Mouse (Mus musculus): Measurements from ENCODE around the gene Gm11099.

The Gm11099 gene

GRCm38 (mm10) chr2:58859134-58859533, at the start of gene Gm11099:
Gene Gm11099, plus strand, starts transcription at chr2:58859434.
- DNase-seq (ENCODE audit: low read depth in 1 of 2, low spot score in 2 of 2), result no peak

GRCm38 (mm10) chr2:58812941-58813340, 46.3 kb upstream of the Gm11099 start:
- DNase-seq (ENCODE audit: low read depth in 1 of 2, low spot score in 2 of 2), result no peak

GRCm38 (mm10) chr2:58828910-58829600, 30.2 kb upstream of the Gm11099 start:
- DNase-seq (ENCODE audit: low read depth in 1 of 2, low spot score in 2 of 2), result no peak

- no peak for DNase-seq (ENCODE audit: low read depth in 1 of 2, low spot score in 2 of 2)
Observed at GRCm38 (mm10) chr2:58829981-58830742, 29.1 kb upstream of the Gm11099 start.

GRCm38 (mm10) chr2:58832253-58832980, 26.8 kb upstream of the Gm11099 start:
- DNase-seq (ENCODE audit: low read depth in 1 of 2, low spot score in 2 of 2), result no peak

GRCm38 (mm10) chr2:58841021-58841420, 18.2 kb upstream of the Gm11099 start:
- no peak for DNase-seq (ENCODE audit: low read depth in 1 of 2, low spot score in 2 of 2)

GRCm38 (mm10) chr2:58842443-58842842, 16.8 kb upstream of the Gm11099 start:
- DNase-seq (ENCODE audit: low read depth in 1 of 2, low spot score in 2 of 2), result no peak

- no peak for DNase-seq (ENCODE audit: low read depth in 1 of 2, low spot score in 2 of 2)
Observed at GRCm38 (mm10) chr2:58844499-58844898, 14.7 kb upstream of the Gm11099 start.

- no peak for DNase-seq (ENCODE audit: low read depth in 1 of 2, low spot score in 2 of 2)
Observed at GRCm38 (mm10) chr2:58879876-58880275, 20.6 kb downstream of the Gm11099 start.

- DNase-seq (ENCODE audit: low read depth in 1 of 2, low spot score in 2 of 2), result no peak
Observed at GRCm38 (mm10) chr2:58905057-58905456, 45.8 kb downstream of the Gm11099 start.

- no peak for DNase-seq (ENCODE audit: low read depth in 1 of 2, low spot score in 2 of 2)
Observed at GRCm38 (mm10) chr2:58906814-58907516, 47.7 kb downstream of the Gm11099 start.

- no peak for DNase-seq (ENCODE audit: low read depth in 1 of 2, low spot score in 2 of 2)
Observed at GRCm38 (mm10) chr2:58912339-58912738, 53.1 kb downstream of the Gm11099 start.

GRCm38 (mm10) chr2:58918351-58918750, 59.1 kb downstream of the Gm11099 start:
- no peak for DNase-seq (ENCODE audit: low read depth in 1 of 2, low spot score in 2 of 2)

GRCm38 (mm10) chr2:58925551-58925950, 66.3 kb downstream of the Gm11099 start:
- no peak for DNase-seq (ENCODE audit: low read depth in 1 of 2, low spot score in 2 of 2)

GRCm38 (mm10) chr2:58941361-58941760, 82.1 kb downstream of the Gm11099 start:
- DNase-seq (ENCODE audit: low read depth in 1 of 2, low spot score in 2 of 2), result no peak

- no peak for DNase-seq (ENCODE audit: low read depth in 1 of 2, low spot score in 2 of 2)
Observed at GRCm38 (mm10) chr2:58948796-58949195, 89.6 kb downstream of the Gm11099 start.

GRCm38 (mm10) chr2:58952101-58952500, 92.9 kb downstream of the Gm11099 start:
- no peak for DNase-seq (ENCODE audit: low read depth in 1 of 2, low spot score in 2 of 2)

- DNase-seq (ENCODE audit: low read depth in 1 of 2, low spot score in 2 of 2), result no peak
Observed at GRCm38 (mm10) chr2:58956351-58956750, 97.1 kb downstream of the Gm11099 start.

GRCm38 (mm10) chr2:58956770-58957300, 97.6 kb downstream of the Gm11099 start:
- DNase-seq (ENCODE audit: low read depth in 1 of 2, low spot score in 2 of 2), result no peak

Data from monocyte, adult 2 months (primary cell).